Mouse (Mus musculus): ENCODE measurements at regions not wholly inside any gene's neighbourhood (a gene's known extent, or its start where the extent isn't known, plus 50 kb on each side); places are given as distances from the start of the nearest gene placed in this dataset.

GRCm38 (mm10) chr15:11712481-11713274, 194.4 kb downstream of the Npr3 start:
- DNase-seq (ENCODE audit: low read depth, low spot score): no peak

GRCm38 (mm10) chr15:11701246-11701645, 205.8 kb downstream of the Npr3 start:
- no peak for DNase-seq (ENCODE audit: low read depth, low spot score)

GRCm38 (mm10) chr15:11699929-11700328, 207.2 kb downstream of the Npr3 start:
- DNase-seq (ENCODE audit: low read depth, low spot score): no peak

- DNase-seq (ENCODE audit: low read depth, low spot score): no peak
These were observed 210.0 kb downstream of the Npr3 start for GRCm38 (mm10) chr15:11697060-11697459.

- no peak for DNase-seq (ENCODE audit: low read depth, low spot score)
These were observed 213.3 kb downstream of the Npr3 start for GRCm38 (mm10) chr15:11693772-11694270.

GRCm38 (mm10) chr15:11664839-11665379, 242.2 kb downstream of the Npr3 start:
- DNase-seq (ENCODE audit: low read depth, low spot score): no peak

GRCm38 (mm10) chr15:11655168-11655567, 251.9 kb downstream of the Npr3 start:
- DNase-seq (ENCODE audit: low read depth, low spot score): no peak

GRCm38 (mm10) chr15:11646241-11646640, 246.8 kb upstream of the Tars start:
- no peak for DNase-seq (ENCODE audit: low read depth, low spot score)

- no peak for DNase-seq (ENCODE audit: low read depth, low spot score)
These were observed 245.3 kb upstream of the Tars start for GRCm38 (mm10) chr15:11644779-11645178.

- peak; percentile 87 for DNase-seq (ENCODE audit: low read depth, low spot score)
These were observed 231.2 kb upstream of the Tars start for GRCm38 (mm10) chr15:11630654-11631053.

- no peak for DNase-seq (ENCODE audit: low read depth, low spot score)
These were observed 227.0 kb upstream of the Tars start for GRCm38 (mm10) chr15:11626433-11626832.

- DNase-seq (ENCODE audit: low read depth, low spot score): no peak
These were observed 213.0 kb upstream of the Tars start for GRCm38 (mm10) chr15:11612416-11612815.

- no peak for DNase-seq (ENCODE audit: low read depth, low spot score)
These were observed 210.7 kb upstream of the Tars start for GRCm38 (mm10) chr15:11610043-11610670.

- no peak for DNase-seq (ENCODE audit: low read depth, low spot score)
These were observed 208.0 kb upstream of the Tars start for GRCm38 (mm10) chr15:11607489-11607888.

GRCm38 (mm10) chr15:11605677-11606076, 206.2 kb upstream of the Tars start:
- DNase-seq (ENCODE audit: low read depth, low spot score): no peak

GRCm38 (mm10) chr15:11597021-11597420, 197.6 kb upstream of the Tars start:
- peak; percentile 50 for DNase-seq (ENCODE audit: low read depth, low spot score)

GRCm38 (mm10) chr15:11590542-11591116, 191.2 kb upstream of the Tars start:
- DNase-seq (ENCODE audit: low read depth, low spot score): peak; percentile 9

- no peak for DNase-seq (ENCODE audit: low read depth, low spot score)
These were observed 190.3 kb upstream of the Tars start for GRCm38 (mm10) chr15:11589795-11590194.

- DNase-seq (ENCODE audit: low read depth, low spot score): no peak
These were observed 186.9 kb upstream of the Tars start for GRCm38 (mm10) chr15:11586384-11586783.

GRCm38 (mm10) chr15:11584155-11584554, 184.7 kb upstream of the Tars start:
- peak; percentile 85 for DNase-seq (ENCODE audit: low read depth, low spot score)

- no peak for DNase-seq (ENCODE audit: low read depth, low spot score)
These were observed 178.9 kb upstream of the Tars start for GRCm38 (mm10) chr15:11578331-11578730.

- DNase-seq (ENCODE audit: low read depth, low spot score): no peak
These were observed 174.9 kb upstream of the Tars start for GRCm38 (mm10) chr15:11574359-11574758.
